In the genomic region with DNA sequence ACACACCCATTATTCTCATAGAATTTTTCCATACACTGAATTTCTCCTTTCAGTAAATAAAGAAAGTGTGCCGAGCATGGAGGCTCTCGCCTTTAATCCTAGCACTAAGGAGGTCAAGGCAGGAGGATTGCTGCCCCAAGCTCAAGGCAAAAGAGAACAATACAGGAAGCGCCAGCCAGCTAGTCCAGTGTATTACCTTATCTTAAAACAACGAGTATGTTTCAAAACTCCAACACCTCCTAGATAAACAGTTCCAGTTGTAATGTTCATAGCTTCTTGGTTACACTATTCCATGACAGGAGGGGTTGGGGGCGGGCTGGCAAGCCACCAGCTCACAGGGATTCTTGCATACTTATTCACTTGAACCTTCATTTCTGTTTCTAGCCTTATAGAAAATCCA, we compare ENCODE assay signal across 21 mouse cellular contexts.
DNase-seq lines count a peak whose midpoint lies in the region; ATAC-seq and TF ChIP-seq lines count a peak whose summit lies in the region.
"Had no signal": no experiment of that assay in that cellular context is flagged by ENCODE, and none has a peak within 500 bp of the region (broad histone marks: within the 10 kb centered on the region; RNA-seq: fewer than 3 reads in every experiment).

No protein-coding gene starts in this region.

- no peak for TF ChIP-seq POLR2A in small intestine, adult 2 months (IDR thresholded peaks at IDR 0.05; ENCODE audit: low read depth, low read length)

- no peaks in the 10 kb centered on the region for H3K9me3 ChIP-seq in heart, embryonic 15.5 days (replicated peaks)
- H3K9me3 ChIP-seq in intestine, embryonic 14.5 days (ENCODE audit: control insufficient read depth, low read length), result no peaks in the 10 kb centered on the region
- H3K9me3 ChIP-seq in liver, embryonic 11.5 days (ENCODE audit: control insufficient read depth, low read length), result no peaks in the 10 kb centered on the region
- H3K9me3 ChIP-seq in midbrain, embryonic 14.5 days (ENCODE audit: control insufficient read depth, low read length), result no peaks in the 10 kb centered on the region
- H3K9me3 ChIP-seq: embryonic facial prominence, embryonic 10.5 days; G1E; hindbrain, embryonic 15.5 days; limb, embryonic 13.5 days had no signal

- no peak overlapping the region for H3K4me3 ChIP-seq in heart, embryonic 15.5 days
- H3K4me3 ChIP-seq in intestine, embryonic 14.5 days (ENCODE audit: low read depth, low read length), result no peak overlapping the region
- no peak overlapping the region for H3K4me3 ChIP-seq in liver, embryonic 11.5 days (ENCODE audit: low read depth, low read length)
- no peak overlapping the region for H3K4me3 ChIP-seq in small intestine, adult 2 months (ENCODE audit: low read depth, low read length)
- no peak overlapping the region for H3K4me3 ChIP-seq in midbrain, embryonic 14.5 days (replicated peaks; ENCODE audit: low read depth, low read length)
- H3K4me3 ChIP-seq: embryonic facial prominence, embryonic 10.5 days; gastrocnemius, adult 2 months; hindbrain, embryonic 15.5 days; limb, embryonic 13.5 days had no signal

- TF ChIP-seq CTCF in small intestine, adult 2 months (IDR thresholded peaks at IDR 0.05; ENCODE audit: extremely low read depth, insufficient read length, insufficient replicate concordance, low read depth, low read length), result no peak

- no peak overlapping the region for H3K4me2 ChIP-seq in heart, embryonic 15.5 days
- H3K4me2 ChIP-seq in intestine, embryonic 14.5 days (ENCODE audit: low read length), result no peak overlapping the region
- peak overlapping the region; percentile 60 for H3K4me2 ChIP-seq in liver, embryonic 11.5 days
- H3K4me2 ChIP-seq in midbrain, embryonic 14.5 days (ENCODE audit: low read length), result no peak overlapping the region
- H3K4me2 ChIP-seq: hindbrain, embryonic 15.5 days; limb, embryonic 13.5 days had no signal

- 40% methylated on average over 5 of the region's 5 CpGs for WGBS in heart, embryonic 15.5 days
- WGBS in intestine, embryonic 14.5 days, result 67% methylated on average over 5 of the region's 5 CpGs
- 47% methylated on average over 5 of the region's 5 CpGs for WGBS in liver, embryonic 11.5 days
- WGBS in small intestine, adult 2 months, result 21% methylated on average over 5 of the region's 5 CpGs
- 77% methylated on average over 5 of the region's 5 CpGs for WGBS in midbrain, embryonic 14.5 days

- no peaks in the 10 kb centered on the region for H3K36me3 ChIP-seq in heart, embryonic 15.5 days
- no peaks in the 10 kb centered on the region for H3K36me3 ChIP-seq in intestine, embryonic 14.5 days (ENCODE audit: control insufficient read depth, insufficient read depth, low read length)
- H3K36me3 ChIP-seq in liver, embryonic 11.5 days (ENCODE audit: control insufficient read depth, insufficient read depth, low read length), result no peaks in the 10 kb centered on the region
- no peaks in the 10 kb centered on the region; the same call in 1 of the 2 replicates for H3K36me3 ChIP-seq in small intestine, adult 2 months (ENCODE audit: control insufficient read depth, insufficient read depth, low read length)
- no peaks in the 10 kb centered on the region for H3K36me3 ChIP-seq in midbrain, embryonic 14.5 days (ENCODE audit: control insufficient read depth, insufficient read depth, low read length)
- H3K36me3 ChIP-seq: hindbrain, embryonic 15.5 days had no signal

- DNase-seq in heart, postnatal 10 days, result no peak
- no peak for DNase-seq in intestine, embryonic 14.5 days (ENCODE audit: low spot score)
- no peak for DNase-seq in liver, embryonic 11.5 days (ENCODE audit: low spot score)
- no peak for DNase-seq in embryo, embryonic 10.5 days (ENCODE audit: low spot score)
- DNase-seq in thymus, postnatal 36 days, result no peak
- no peak for DNase-seq in midbrain, embryonic 14.5 days
- DNase-seq: adrenal gland, adult 2 months; cerebellum, adult 11 months; cerebellum, postnatal 25 days; gastrocnemius, adult 2 months; kidney, adult 2 months; kidney, postnatal 36 days; lung, postnatal 10 days; right cerebral cortex, postnatal 14 days had no signal

- H3K27ac ChIP-seq in heart, embryonic 15.5 days, result peak overlapping the region; percentile 48; the same call in 1 of the 2 replicates
- H3K27ac ChIP-seq in intestine, embryonic 14.5 days (ENCODE audit: low read depth), result 0 out of 2 replicates have a peak overlapping the region, but pooled peaks have one; percentile 3
- H3K27ac ChIP-seq in liver, embryonic 11.5 days (ENCODE audit: low read depth, low read length), result 0 out of 2 replicates have a peak overlapping the region, but pooled peaks have one; percentile 33
- peak overlapping the region; percentile 52 for H3K27ac ChIP-seq in small intestine, adult 2 months (ENCODE audit: insufficient read depth, low read depth, low read length)
- H3K27ac ChIP-seq in midbrain, embryonic 14.5 days (replicated peaks; ENCODE audit: low read depth, low read length), result no peak overlapping the region
- H3K27ac ChIP-seq: embryonic facial prominence, embryonic 10.5 days; gastrocnemius, adult 2 months; hindbrain, embryonic 15.5 days; limb, embryonic 13.5 days had no signal

- intact Hi-C loops in heart, postnatal 10 days (cut with DNase I), result no loop called here

- no peak overlapping the region; the same call in 1 of the 2 replicates for H3K9ac ChIP-seq in heart, embryonic 15.5 days
- H3K9ac ChIP-seq in intestine, embryonic 14.5 days (ENCODE audit: low read length), result no peak overlapping the region
- H3K9ac ChIP-seq in liver, embryonic 11.5 days (ENCODE audit: low read depth, low read length), result 0 out of 2 replicates have a peak overlapping the region, but pooled peaks have one; percentile 0
- H3K9ac ChIP-seq in midbrain, embryonic 14.5 days (replicated peaks; ENCODE audit: low read length), result no peak overlapping the region
- H3K9ac ChIP-seq: hindbrain, embryonic 15.5 days; limb, embryonic 13.5 days had no signal

- no peak for ATAC-seq in heart, embryonic 15.5 days (replicated peaks; ENCODE audit: insufficient number of reproducible peaks, insufficient read depth, low FRiP score, low read depth)
- no peak for ATAC-seq in intestine, embryonic 14.5 days (replicated peaks; ENCODE audit: low FRiP score, low TSS enrichment, low read depth)
- peak; percentile 36; the same call in 1 of the 2 replicates for ATAC-seq in liver, embryonic 11.5 days (replicated peaks; ENCODE audit: low FRiP score)
- ATAC-seq in midbrain, embryonic 14.5 days (ENCODE audit: low FRiP score, low TSS enrichment), result no peak
- ATAC-seq: forebrain, embryonic 16.5 days had no signal

- H3K4me1 ChIP-seq in heart, embryonic 15.5 days (replicated peaks), result peaks cover 27% of the 10 kb centered on the region
- peaks cover 11% of the 10 kb centered on the region; the same call in 1 of the 2 replicates for H3K4me1 ChIP-seq in intestine, embryonic 14.5 days (replicated peaks; ENCODE audit: control insufficient read depth, insufficient read depth, low read length)
- peaks cover 39% of the 10 kb centered on the region for H3K4me1 ChIP-seq in liver, embryonic 11.5 days (replicated peaks; ENCODE audit: control insufficient read depth, insufficient read depth, low read length)
- H3K4me1 ChIP-seq in small intestine, adult 2 months (ENCODE audit: control insufficient read depth, insufficient read depth, insufficient read length, low read length), result peaks cover 20% of the 10 kb centered on the region; the same call in 1 of the 2 replicates
- H3K4me1 ChIP-seq in midbrain, embryonic 14.5 days (ENCODE audit: control insufficient read depth, insufficient read depth, low read length), result no peaks in the 10 kb centered on the region
- H3K4me1 ChIP-seq: hindbrain, embryonic 15.5 days had no signal

- no peaks in the 10 kb centered on the region for H3K27me3 ChIP-seq in heart, embryonic 15.5 days
- no peaks in the 10 kb centered on the region for H3K27me3 ChIP-seq in intestine, embryonic 14.5 days (replicated peaks; ENCODE audit: control insufficient read depth, insufficient read depth, low read length)
- H3K27me3 ChIP-seq in liver, embryonic 11.5 days (replicated peaks; ENCODE audit: control insufficient read depth, insufficient read depth, low read length), result no peaks in the 10 kb centered on the region
- no peaks in the 10 kb centered on the region for H3K27me3 ChIP-seq in small intestine, adult 2 months (ENCODE audit: control insufficient read depth, insufficient read depth, low read length)
- H3K27me3 ChIP-seq in midbrain, embryonic 14.5 days (ENCODE audit: control insufficient read depth, insufficient read depth, low read length), result no peaks in the 10 kb centered on the region
- H3K27me3 ChIP-seq: hindbrain, embryonic 15.5 days; limb, embryonic 13.5 days had no signal
